19 mouse cellular contexts compared by ENCODE assay signal in genomic region chr16:24973009-24973631, GRCm38 (mm10).
DNase-seq lines count a peak whose midpoint lies in the region; ATAC-seq and TF ChIP-seq lines count a peak whose summit lies in the region.
"Had no signal": no experiment of that assay in that cellular context is flagged by ENCODE, and none has a peak within 500 bp of the region (broad histone marks: within the 10 kb centered on the region; RNA-seq: fewer than 3 reads in every experiment).

No protein-coding gene starts in this region.

- no peak for TF ChIP-seq CTCF in heart, postnatal 0 days (IDR thresholded peaks at IDR 0.05; ENCODE audit: low read depth)
- TF ChIP-seq CTCF in lung, postnatal 0 days (IDR thresholded peaks at IDR 0.05): no peak

- no peaks in the 10 kb centered on the region for H3K27me3 ChIP-seq in forebrain, embryonic 12.5 days
- H3K27me3 ChIP-seq in forebrain, embryonic 11.5 days (ENCODE audit: control insufficient read depth, insufficient read depth, low read length): no peaks in the 10 kb centered on the region
- H3K27me3 ChIP-seq in heart, postnatal 0 days (ENCODE audit: control insufficient read depth, insufficient read depth, low read length): no peaks in the 10 kb centered on the region
- H3K27me3 ChIP-seq in forebrain, embryonic 16.5 days (replicated peaks; ENCODE audit: control insufficient read depth, insufficient read depth, low read length): no peaks in the 10 kb centered on the region
- no peaks in the 10 kb centered on the region for H3K27me3 ChIP-seq in lung, postnatal 0 days (replicated peaks; ENCODE audit: insufficient read depth, low read length)
- H3K27me3 ChIP-seq: embryonic facial prominence, embryonic 13.5 days; hindbrain, embryonic 13.5 days; midbrain, embryonic 13.5 days; neural tube, embryonic 15.5 days had no signal

- peaks cover 4% of the 10 kb centered on the region; the same call in 1 of the 2 replicates for H3K4me1 ChIP-seq in forebrain, embryonic 12.5 days
- H3K4me1 ChIP-seq in forebrain, embryonic 11.5 days (replicated peaks; ENCODE audit: control insufficient read depth, insufficient read depth, low read length): no peaks in the 10 kb centered on the region
- H3K4me1 ChIP-seq in heart, postnatal 0 days (ENCODE audit: control insufficient read depth, insufficient read depth): peaks cover 12% of the 10 kb centered on the region
- peaks cover 18% of the 10 kb centered on the region for H3K4me1 ChIP-seq in forebrain, embryonic 16.5 days (replicated peaks; ENCODE audit: control insufficient read depth, insufficient read depth, low read length)
- H3K4me1 ChIP-seq in lung, postnatal 0 days (ENCODE audit: insufficient read depth, low read depth, low read length): no peaks in the 10 kb centered on the region
- H3K4me1 ChIP-seq: hindbrain, embryonic 13.5 days; midbrain, embryonic 13.5 days; neural tube, embryonic 15.5 days had no signal

- 66% methylated on average over 5 of the region's 5 CpGs for WGBS in forebrain, embryonic 12.5 days
- 82% methylated on average over 5 of the region's 5 CpGs for WGBS in forebrain, embryonic 11.5 days
- 54% methylated on average over 5 of the region's 5 CpGs for WGBS in heart, postnatal 0 days
- 22% methylated on average over 5 of the region's 5 CpGs for WGBS in forebrain, embryonic 16.5 days
- 90% methylated on average over 5 of the region's 5 CpGs for WGBS in lung, postnatal 0 days

- 0 out of 2 replicates have a peak, but pooled peaks cover 5% of the 10 kb centered on the region for H3K36me3 ChIP-seq in forebrain, embryonic 12.5 days (replicated peaks)
- H3K36me3 ChIP-seq in forebrain, embryonic 11.5 days (ENCODE audit: control insufficient read depth, insufficient read depth, low read length): no peaks in the 10 kb centered on the region
- peaks cover 8% of the 10 kb centered on the region; the same call in 1 of the 2 replicates for H3K36me3 ChIP-seq in heart, postnatal 0 days (replicated peaks; ENCODE audit: control insufficient read depth, insufficient read depth, low read length)
- no peaks in the 10 kb centered on the region for H3K36me3 ChIP-seq in forebrain, embryonic 16.5 days (ENCODE audit: control insufficient read depth, insufficient read depth)
- H3K36me3 ChIP-seq in lung, postnatal 0 days (ENCODE audit: insufficient read depth, low read length): peaks cover 3% of the 10 kb centered on the region; the same call in 1 of the 2 replicates
- H3K36me3 ChIP-seq: midbrain, embryonic 13.5 days; neural tube, embryonic 15.5 days had no signal

- intact Hi-C loops in heart, postnatal 36 days (cut with DNase I): no loop called here

- ATAC-seq in forebrain, embryonic 12.5 days (ENCODE audit: low FRiP score): peak; percentile 49; the same call in 1 of the 2 replicates
- ATAC-seq in forebrain, embryonic 11.5 days (replicated peaks; ENCODE audit: low FRiP score): no peak
- no peak for ATAC-seq in heart, postnatal 0 days (ENCODE audit: insufficient read depth, low read depth)
- ATAC-seq in forebrain, embryonic 16.5 days: peak; percentile 93
- ATAC-seq in lung, postnatal 0 days: no peak
- ATAC-seq: midbrain, embryonic 13.5 days had no signal

- DNase-seq in forebrain, embryonic 11.5 days (ENCODE audit: low spot score): no peak
- peak; percentile 23 for DNase-seq in heart, postnatal 0 days (ENCODE audit: low spot score)
- DNase-seq in heart, postnatal 36 days: no peak
- no peak for DNase-seq in left cerebral cortex, adult 18-20 months (ENCODE audit: low spot score in 2 of 2)
- DNase-seq in kidney, adult 9 months: no peak
- DNase-seq in lung, postnatal 0 days (ENCODE audit: low spot score): no peak
- DNase-seq: adrenal gland, adult 8-10 months; cerebellum, adult 2 months; layer of hippocampus, postnatal 36 days; lung, adult 18-20 months; lung, postnatal 4 days had no signal

- H3K4me3 ChIP-seq in forebrain, embryonic 12.5 days (replicated peaks): no peak overlapping the region
- H3K4me3 ChIP-seq in forebrain, embryonic 11.5 days (ENCODE audit: low read depth, low read length): no peak overlapping the region
- H3K4me3 ChIP-seq in heart, postnatal 0 days (ENCODE audit: low read depth, low read length): no peak overlapping the region
- no peak overlapping the region for H3K4me3 ChIP-seq in forebrain, embryonic 16.5 days (replicated peaks; ENCODE audit: low read length)
- H3K4me3 ChIP-seq in lung, postnatal 0 days (ENCODE audit: low read depth, low read length): no peak overlapping the region
- H3K4me3 ChIP-seq: embryonic facial prominence, embryonic 13.5 days; heart, embryonic 10.5 days; hindbrain, embryonic 13.5 days; midbrain, embryonic 13.5 days; myocyte; neural tube, embryonic 15.5 days had no signal

- no peak for TF ChIP-seq EP300 in heart, postnatal 0 days (IDR thresholded peaks at IDR 0.05; ENCODE audit: low read depth)
- TF ChIP-seq EP300 in lung, postnatal 0 days (IDR thresholded peaks at IDR 0.05): no peak

- no peaks in the 10 kb centered on the region for H3K9me3 ChIP-seq in forebrain, embryonic 12.5 days
- no peaks in the 10 kb centered on the region for H3K9me3 ChIP-seq in forebrain, embryonic 11.5 days (ENCODE audit: control insufficient read depth, low read length)
- H3K9me3 ChIP-seq in heart, postnatal 0 days (replicated peaks; ENCODE audit: control insufficient read depth, low read length): no peaks in the 10 kb centered on the region
- no peaks in the 10 kb centered on the region for H3K9me3 ChIP-seq in forebrain, embryonic 16.5 days (ENCODE audit: control insufficient read depth, low read length)
- no peaks in the 10 kb centered on the region for H3K9me3 ChIP-seq in lung, postnatal 0 days (ENCODE audit: low read length)
- H3K9me3 ChIP-seq: embryonic facial prominence, embryonic 13.5 days; heart, embryonic 10.5 days; hindbrain, embryonic 13.5 days; midbrain, embryonic 13.5 days; neural tube, embryonic 15.5 days had no signal

- H3K4me2 ChIP-seq in forebrain, embryonic 12.5 days: no peak overlapping the region
- H3K4me2 ChIP-seq in forebrain, embryonic 11.5 days (ENCODE audit: low read depth, low read length, severe bottlenecking): no peak overlapping the region
- no peak overlapping the region for H3K4me2 ChIP-seq in heart, postnatal 0 days (ENCODE audit: low read depth, low read length)
- no peak overlapping the region for H3K4me2 ChIP-seq in forebrain, embryonic 16.5 days (ENCODE audit: low read length)
- H3K4me2 ChIP-seq in lung, postnatal 0 days (replicated peaks; ENCODE audit: low read depth, low read length): no peak overlapping the region
- H3K4me2 ChIP-seq: embryonic facial prominence, embryonic 13.5 days; hindbrain, embryonic 13.5 days; midbrain, embryonic 13.5 days; neural tube, embryonic 15.5 days had no signal

- H3K27ac ChIP-seq in forebrain, embryonic 12.5 days: no peak overlapping the region
- H3K27ac ChIP-seq in forebrain, embryonic 11.5 days (ENCODE audit: low read depth, low read length): no peak overlapping the region
- H3K27ac ChIP-seq in heart, postnatal 0 days (ENCODE audit: low read depth): peak overlapping the region; percentile 56
- peak overlapping the region; percentile 73 for H3K27ac ChIP-seq in forebrain, embryonic 16.5 days (ENCODE audit: low read length)
- no peak overlapping the region for H3K27ac ChIP-seq in lung, postnatal 0 days (ENCODE audit: low read length)
- H3K27ac ChIP-seq: embryonic facial prominence, embryonic 13.5 days; heart, embryonic 10.5 days; hindbrain, embryonic 13.5 days; midbrain, embryonic 13.5 days; neural tube, embryonic 15.5 days had no signal

- no peak overlapping the region for H3K9ac ChIP-seq in forebrain, embryonic 12.5 days
- H3K9ac ChIP-seq in forebrain, embryonic 11.5 days (ENCODE audit: low read length): no peak overlapping the region
- H3K9ac ChIP-seq in heart, postnatal 0 days (replicated peaks; ENCODE audit: low read depth, low read length): no peak overlapping the region
- H3K9ac ChIP-seq in forebrain, embryonic 16.5 days (replicated peaks; ENCODE audit: low read depth, low read length): no peak overlapping the region
- no peak overlapping the region for H3K9ac ChIP-seq in lung, postnatal 0 days (replicated peaks; ENCODE audit: low read depth)
- H3K9ac ChIP-seq: embryonic facial prominence, embryonic 13.5 days; hindbrain, embryonic 13.5 days; midbrain, embryonic 13.5 days; neural tube, embryonic 15.5 days had no signal

Comparison
In these comparisons a context has a peak if more than half of its experiments do, and no peak if none do; other contexts are left out.
1. ATAC-seq: peak in forebrain, embryonic 12.5 days (single experiment) and forebrain, embryonic 16.5 days (single experiment); none in forebrain, embryonic 11.5 days (single experiment), heart, postnatal 0 days (single experiment) and lung, postnatal 0 days (single experiment).
2. H3K27ac ChIP-seq: peak in heart, postnatal 0 days (single experiment) and forebrain, embryonic 16.5 days (single experiment); none in forebrain, embryonic 12.5 days (single experiment), forebrain, embryonic 11.5 days (single experiment) and lung, postnatal 0 days (single experiment).